Mouse (Mus musculus): Measurements from ENCODE around the gene Dap3.

- TF ChIP-seq GATA1 (IDR thresholded peaks at IDR 0.05; ENCODE audit: borderline replicate concordance, low read length): no peak
- TF ChIP-seq FLI1 (IDR thresholded peaks at IDR 0.05; ENCODE audit: low read length): no peak
Observed at GRCm38 (mm10) chr3:88929501-88929900, 21.5 kb downstream of the Dap3 start.
